Mouse (Mus musculus): ENCODE data around the gene Rnpepl1. TPM values are rescaled to one million over a fixed set of nuclear protein-coding genes. Genes with fewer than 3 reads are reported as not detected.
"Not testable (repeated sequence)": the region's sequence is repeated elsewhere in the genome, so short reads cannot be mapped to it uniquely, and the experiment has no call there.

The Rnpepl1 gene
- total RNA-seq, 1 experiment from 2014 or later: 38.5 TPM

DNA sequence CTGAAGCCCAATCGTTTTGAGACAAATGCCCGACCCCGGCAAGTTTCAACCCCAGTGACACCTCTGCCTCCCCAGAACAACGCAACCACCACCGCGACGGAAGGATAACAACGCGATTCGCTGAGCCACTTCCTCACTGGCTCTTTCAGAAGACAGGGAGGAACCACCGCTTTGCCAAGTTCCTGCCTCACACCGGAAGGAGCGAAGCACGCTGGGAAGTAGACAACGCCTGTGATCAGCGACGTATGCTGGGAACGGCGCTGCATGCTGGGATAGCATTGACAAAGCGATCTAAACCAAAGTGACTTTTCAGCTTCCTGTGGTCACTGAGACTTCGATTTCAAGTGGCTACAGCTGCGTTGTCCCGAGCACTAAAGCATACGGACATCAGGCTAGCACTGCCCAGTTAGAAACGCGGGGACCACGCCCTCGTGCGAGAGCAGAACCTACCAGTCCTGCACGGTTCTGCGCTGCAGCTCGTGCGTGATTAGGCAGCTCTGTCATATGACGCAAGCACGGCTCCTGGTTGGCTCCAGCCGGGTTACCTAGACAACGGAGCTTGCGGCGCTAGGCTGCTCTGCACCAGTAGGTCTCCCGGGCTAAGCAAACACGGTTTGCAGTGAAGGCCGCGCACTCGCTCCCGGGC lies 23.7 kb downstream of the Rnpepl1 start, which contains the start of gene Capn10:
Gene Capn10 (plus strand): TSS at position 195 of the 646 bp plus-strand sequence.
- ATAC-seq (ENCODE audit: extremely low read depth, insufficient number of reproducible peaks, low FRiP score, poor library complexity, severe bottlenecking): peak; percentile 91

DNA sequence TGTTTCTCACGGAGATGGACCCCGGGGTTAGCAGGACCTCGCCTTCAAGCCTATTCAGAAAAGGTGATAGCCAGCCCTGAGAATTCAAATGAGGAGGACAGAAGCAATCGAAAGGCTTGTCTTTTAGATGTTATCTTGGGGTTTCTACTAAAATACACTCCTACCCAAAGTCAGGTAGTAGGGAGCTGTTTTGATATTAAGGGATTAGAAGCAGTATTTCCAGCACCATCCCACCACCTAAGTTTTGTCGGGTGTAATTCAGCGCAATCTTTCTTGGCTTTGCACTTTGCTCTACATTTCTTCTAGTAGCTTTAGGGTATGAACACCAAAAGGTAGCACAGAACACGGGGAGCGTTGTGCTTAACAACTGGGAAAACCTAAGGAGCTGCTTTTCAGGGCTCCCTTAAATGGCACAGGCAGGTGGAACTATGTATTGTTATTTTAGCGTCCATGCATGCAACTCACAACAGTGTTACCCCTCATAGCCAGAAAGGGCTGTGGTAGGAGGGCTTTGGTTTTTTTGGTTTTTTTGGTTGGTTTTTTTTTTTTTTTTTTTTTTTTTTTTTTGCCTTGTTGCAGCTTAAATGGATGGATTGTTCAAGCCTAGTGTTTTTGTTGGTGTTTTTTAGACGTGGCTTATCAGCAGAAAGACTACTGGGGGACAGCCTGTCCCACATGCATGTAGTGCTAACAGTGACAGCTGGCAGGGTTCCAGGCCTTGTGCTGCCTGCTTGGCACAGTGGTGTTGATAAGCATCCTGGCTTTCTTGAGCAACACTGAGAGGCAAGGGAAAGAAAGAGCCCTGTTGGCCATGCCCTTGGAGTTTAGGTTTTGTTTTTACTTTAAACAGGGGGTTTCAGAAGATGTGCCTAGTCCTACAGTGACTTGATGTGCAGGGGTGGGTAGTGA lies 24.7 kb downstream of the Rnpepl1 start:
- ATAC-seq (ENCODE audit: extremely low read depth, insufficient number of reproducible peaks, low FRiP score, poor library complexity, severe bottlenecking): no peak

DNA sequence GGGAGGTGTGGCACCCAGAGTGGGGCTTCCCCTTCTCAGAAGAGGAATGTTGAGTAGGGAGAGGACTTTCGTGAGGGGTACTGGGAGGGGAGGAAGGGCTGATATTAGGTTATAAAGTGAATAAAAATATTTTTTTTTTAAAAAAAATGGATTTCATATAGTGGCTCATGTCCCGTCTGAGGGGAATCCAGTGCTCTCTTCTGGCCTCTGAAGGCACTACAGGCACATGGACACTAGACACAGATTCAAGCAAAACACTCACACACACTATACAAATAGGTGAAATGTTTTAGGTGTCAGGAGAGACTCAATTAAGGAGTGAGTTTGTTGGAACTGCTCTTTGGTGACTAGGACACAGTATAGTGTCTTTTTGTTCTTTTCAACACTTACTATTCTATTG lies 25.4 kb downstream of the Rnpepl1 start:
- no peak for ATAC-seq (ENCODE audit: extremely low read depth, insufficient number of reproducible peaks, low FRiP score, poor library complexity, severe bottlenecking)

DNA sequence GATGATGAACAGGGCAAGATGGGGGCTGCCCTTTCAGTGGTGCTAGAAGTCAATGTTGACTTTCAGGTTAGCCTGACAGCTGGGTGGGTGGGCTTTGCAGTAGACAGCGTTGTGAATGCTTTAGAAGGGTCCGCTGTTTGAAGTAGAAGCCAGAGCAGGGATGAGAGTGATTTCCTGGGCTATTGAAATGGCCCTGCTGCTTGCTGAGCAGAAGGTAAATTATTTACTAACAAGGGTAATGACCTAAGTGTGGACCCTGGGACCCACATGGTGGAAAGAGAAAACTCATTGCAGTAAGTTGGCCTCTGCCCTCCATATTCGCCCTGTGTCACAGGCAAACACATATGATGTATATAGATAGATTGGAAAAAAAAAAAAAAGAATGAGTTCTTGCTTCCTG lies 25.9 kb downstream of the Rnpepl1 start:
- no peak for ATAC-seq (ENCODE audit: extremely low read depth, insufficient number of reproducible peaks, low FRiP score, poor library complexity, severe bottlenecking)

DNA sequence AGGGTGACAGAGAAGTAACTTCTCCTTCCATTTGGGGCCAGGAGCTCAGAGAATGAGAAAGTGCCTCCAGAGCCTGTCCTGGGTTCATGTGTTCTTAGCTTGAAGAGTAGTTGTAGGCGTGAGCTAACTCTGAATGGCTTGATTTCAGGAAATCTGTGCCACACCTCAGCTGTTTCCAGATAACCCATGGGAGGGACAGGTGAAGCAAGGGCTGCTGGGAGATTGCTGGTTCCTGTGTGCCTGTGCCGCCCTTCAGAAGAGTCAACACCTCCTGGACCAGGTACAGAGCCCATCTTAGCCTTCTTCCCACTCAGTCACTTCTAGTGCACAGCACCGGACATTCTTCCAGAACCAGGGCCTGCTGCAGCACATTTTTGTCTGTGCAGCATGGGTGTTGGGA lies 27.2 kb downstream of the Rnpepl1 start:
- ATAC-seq (ENCODE audit: extremely low read depth, insufficient number of reproducible peaks, low FRiP score, poor library complexity, severe bottlenecking): no peak

DNA sequence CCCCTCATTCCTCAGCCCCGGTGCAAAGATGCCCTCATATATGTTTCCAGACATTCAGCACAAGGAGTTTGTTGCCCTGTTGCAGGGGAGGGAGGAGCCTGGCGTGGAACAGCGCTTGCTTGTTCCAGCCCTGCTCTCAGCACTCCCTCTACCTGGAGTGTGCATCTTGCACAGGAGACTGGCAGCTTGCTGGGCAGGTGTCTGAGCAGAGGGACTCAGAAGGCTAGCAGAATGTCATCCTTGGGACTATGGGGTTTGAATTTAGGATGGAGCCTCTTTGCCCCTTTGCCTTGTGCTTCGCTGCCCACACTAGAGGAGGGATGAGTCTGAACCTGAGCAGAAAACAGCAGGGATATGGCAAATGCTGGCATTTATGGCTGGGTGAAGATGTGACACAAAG lies 29.2 kb downstream of the Rnpepl1 start:
- ATAC-seq (ENCODE audit: extremely low read depth, insufficient number of reproducible peaks, low FRiP score, poor library complexity, severe bottlenecking): no peak

DNA sequence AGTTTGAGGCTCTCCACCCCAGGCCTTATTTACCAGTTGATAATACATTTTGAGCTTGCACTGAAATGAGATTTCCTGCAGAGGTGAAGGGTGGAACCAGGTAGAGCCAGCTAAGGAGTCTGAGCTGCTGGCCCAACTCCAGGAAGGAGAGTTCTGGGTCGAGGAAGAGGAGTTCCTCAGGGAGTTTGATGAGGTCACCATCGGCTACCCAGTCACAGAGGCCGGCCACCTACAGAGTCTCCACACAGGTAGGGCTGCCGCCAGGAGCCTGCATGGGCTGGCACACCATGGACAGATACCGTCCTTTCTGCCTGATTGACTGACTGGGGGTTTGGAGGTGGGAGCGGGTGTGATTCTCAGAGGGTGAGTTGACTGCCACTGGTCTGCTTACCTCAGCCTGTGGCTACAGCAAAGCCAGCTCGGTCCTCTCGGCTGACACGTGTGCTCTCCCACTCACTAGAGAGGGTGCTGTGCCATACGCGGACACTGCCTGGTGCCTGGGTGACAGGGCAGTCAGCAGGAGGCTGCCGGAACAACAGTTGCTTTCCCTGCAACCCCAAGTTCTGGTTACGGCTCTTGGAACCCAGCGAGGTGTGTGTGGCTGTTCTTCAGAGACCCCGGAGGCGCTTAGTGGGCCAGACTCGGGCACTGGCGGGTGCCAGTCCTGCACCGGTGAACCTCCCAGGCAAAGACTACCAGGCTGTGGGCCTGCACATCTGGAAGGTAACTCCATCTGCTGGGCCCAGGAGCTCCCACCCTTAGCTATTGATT lies 32.8 kb downstream of the Rnpepl1 start:
- no peak for ATAC-seq (ENCODE audit: extremely low read depth, insufficient number of reproducible peaks, low FRiP score, poor library complexity, severe bottlenecking)

DNA sequence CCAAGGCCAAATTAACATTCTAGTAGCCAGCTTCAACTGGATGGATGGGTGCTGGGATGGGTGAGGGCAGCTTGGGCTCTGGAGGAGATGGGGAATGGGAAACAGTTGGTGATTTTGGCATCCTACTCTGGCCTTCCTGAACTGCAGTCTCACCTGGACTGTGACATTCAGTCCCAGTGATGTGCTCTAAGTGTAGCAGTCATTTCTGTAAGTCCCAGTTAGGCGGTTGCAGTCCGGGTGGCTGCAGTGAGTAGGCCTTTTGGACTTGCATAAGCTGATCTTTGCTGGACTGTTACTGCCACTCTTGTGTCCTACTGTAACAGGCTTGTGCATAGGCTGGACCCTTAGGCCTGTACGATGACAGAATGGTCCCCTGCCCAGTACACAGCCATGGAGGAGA lies 37.4 kb downstream of the Rnpepl1 start:
- ATAC-seq (ENCODE audit: extremely low read depth, insufficient number of reproducible peaks, low FRiP score, poor library complexity, severe bottlenecking): no peak

DNA sequence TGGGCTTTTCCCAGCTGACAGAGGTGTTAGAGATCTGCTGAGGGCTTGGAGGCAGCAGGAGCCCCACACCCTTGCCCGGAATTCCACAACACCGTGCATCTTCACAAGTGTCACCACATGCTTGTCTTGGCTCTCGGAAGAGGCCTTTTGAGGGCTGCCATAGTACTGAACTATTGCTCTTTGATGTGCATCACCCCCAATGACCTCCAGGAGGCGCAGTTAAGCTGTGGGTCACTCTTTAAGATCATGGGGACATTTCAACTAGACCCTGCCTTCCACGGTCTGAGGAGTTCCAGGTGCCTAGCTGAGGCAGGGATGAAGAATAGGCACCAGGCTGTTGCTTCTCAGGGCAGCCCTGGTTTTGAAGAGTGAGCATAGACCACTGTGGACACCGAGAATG lies 38.8 kb downstream of the Rnpepl1 start:
- ATAC-seq (ENCODE audit: extremely low read depth, insufficient number of reproducible peaks, low FRiP score, poor library complexity, severe bottlenecking): no peak

DNA sequence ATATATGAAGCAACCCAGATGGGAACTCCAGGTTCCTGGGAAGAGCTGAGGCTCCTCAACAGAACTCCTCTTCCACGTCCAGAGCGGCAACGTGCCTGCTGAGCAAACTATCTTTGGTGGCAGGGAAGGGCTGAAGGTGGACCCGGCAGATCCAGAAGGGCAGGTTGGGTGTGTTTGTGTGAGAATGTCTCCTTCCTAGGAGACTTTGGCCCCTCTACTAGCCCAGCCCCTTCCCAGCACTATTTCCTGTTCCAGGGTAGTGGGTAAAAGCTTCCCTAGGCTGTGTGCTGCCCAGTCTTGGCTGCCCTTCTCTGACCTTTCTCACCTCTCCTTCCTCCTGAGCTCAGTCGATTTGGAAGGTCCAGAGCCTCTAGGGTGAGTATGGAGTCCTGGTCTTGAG lies 40.0 kb downstream of the Rnpepl1 start, which contains the start of gene Gpr35:
Gene Gpr35 (plus strand): TSS at position 259 of the 400 bp plus-strand sequence.
- ATAC-seq (ENCODE audit: extremely low read depth, insufficient number of reproducible peaks, low FRiP score, poor library complexity, severe bottlenecking): no peak

DNA sequence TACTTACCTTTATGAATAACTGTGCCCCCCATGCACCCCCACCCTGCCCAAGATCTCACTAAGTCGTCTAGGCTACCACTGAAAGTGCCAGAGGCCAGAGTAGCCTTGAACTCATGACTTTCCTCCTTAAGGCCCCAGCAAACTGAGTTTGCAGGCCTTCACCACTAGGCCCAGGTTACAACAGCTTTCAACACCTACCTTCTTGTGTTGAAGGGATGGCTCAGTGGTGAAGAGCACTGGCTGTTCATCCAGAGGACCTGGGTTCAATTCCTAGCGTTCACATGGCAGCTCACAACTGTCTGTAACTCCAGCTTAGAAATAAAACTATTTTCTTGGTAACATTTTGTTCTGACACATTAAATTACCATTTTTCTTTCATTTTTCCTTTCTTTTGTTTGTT lies 43.1 kb downstream of the Rnpepl1 start:
- ATAC-seq (ENCODE audit: extremely low read depth, insufficient number of reproducible peaks, low FRiP score, poor library complexity, severe bottlenecking): no peak

DNA sequence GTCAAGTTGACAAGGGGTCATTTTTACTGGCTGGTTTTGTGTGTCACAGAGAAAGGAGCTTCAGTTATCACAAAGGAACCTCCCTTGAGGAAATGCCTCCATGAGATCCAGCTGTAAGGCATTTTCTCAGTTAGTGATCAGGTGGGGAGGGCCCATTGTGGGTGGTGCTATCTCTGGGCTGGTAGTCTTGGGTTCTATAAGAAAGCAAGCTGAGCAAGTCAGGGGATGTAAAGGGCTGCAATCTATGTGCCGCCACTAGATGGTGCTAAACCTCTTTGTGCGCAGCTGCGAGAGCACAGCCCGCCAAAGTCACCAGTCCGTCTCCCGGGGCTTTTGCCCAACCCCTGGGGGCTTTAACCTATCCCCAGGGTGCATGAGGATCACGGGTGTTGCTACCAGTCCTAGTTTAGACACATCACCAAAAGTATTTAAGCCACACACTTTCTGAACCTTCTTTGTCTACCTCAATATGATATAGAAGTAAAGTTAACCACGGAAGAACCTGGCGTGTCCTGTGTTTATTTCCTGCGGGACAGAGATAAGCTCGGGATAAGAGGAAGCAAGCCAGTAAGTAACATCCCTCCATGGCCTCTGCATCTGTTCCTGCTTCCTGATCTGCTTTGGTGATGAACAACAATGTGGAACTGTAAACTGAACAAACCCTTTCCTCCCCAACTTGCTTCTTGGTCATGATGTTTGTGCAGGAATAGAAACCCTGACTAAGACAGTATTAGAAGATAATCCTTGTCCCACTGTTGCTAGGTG lies 46.2 kb downstream of the Rnpepl1 start:
- ATAC-seq (ENCODE audit: extremely low read depth, insufficient number of reproducible peaks, low FRiP score, poor library complexity, severe bottlenecking): not testable (repeated sequence)

DNA sequence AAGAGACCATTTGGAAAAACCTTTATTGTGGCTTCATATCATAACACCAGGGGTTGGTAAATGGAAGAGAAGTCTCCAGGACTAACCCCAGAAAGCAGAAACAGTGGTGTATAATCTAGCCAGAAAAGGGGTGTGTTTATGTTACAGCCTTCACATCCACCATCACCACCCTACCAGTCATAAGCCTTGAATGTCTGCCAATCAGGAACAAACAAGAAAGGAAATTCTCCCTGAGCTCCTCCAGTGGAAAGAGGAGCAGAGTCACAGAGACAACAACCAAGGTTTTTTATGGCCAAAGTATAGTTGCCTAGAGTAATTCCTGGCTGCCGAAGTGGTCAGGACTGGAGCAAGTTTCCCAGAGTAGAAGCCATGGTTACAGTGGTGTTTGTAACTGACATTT lies 48.4 kb downstream of the Rnpepl1 start:
- ATAC-seq (ENCODE audit: extremely low read depth, insufficient number of reproducible peaks, low FRiP score, poor library complexity, severe bottlenecking): no peak

DNA sequence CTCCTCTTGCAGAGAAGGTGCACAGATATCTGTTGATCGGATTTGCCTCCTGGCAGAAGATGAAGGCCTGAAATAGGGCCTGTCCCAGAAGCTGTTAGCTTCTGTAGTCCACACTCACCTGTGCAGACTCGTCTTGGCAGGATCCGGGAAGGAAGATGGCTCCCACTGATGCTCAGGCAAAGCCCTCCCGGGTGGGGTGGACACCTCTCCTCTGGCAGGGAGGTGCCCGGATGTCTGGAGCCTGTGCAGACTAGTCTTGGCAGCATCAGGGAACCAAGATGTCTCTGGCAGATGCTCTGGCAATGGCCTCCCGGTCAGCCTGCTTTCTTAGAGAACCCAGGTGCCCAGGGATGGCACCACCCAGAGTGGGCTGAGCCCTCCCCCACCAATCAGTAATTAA lies 60.2 kb downstream of the Rnpepl1 start:
- not testable (repeated sequence) for ATAC-seq (ENCODE audit: extremely low read depth, insufficient number of reproducible peaks, low FRiP score, poor library complexity, severe bottlenecking)

DNA sequence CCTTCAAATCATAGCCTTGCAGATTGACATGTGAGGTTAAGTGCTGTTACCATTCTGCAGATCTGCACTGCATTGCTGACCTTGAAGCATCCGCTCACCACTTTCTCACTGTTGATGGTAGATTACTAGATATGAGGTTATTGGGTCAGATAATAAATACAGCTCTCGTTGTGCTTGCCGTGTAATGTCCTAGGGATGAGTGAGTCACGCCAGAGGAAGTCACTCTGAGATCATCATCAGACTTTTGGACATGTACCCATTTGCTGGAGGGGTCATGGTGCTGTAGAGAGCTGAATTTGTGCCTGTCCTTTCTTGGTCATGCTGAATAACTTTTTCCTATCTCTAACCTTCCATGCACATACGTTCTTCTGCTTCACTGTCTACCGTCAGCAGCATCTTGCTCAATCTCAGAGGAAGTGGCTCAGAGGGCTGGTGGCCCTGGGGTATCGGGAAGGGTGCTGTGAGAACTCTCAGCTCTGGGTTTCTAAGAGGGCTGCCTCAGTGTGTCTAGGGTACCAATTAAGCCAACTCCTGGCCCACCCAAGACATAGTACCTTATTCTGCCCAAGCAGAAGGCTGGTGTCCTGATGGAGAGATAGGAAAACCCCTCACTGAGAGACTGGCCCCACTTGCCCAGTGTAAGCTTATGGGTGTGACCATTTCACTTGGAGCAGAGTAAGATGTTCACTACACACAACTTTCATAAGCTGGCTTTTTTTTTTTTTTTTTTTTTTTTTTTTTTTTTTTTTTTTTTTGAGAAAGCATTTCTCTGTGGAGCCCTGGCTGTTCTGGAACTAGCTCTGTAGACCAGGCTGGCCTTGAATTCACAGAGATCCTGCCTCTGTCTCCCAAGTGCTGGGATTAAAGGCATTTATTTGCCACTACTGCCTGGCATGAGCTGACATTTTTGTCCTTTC lies 61.6 kb downstream of the Rnpepl1 start:
- peak; percentile 88 for ATAC-seq (ENCODE audit: extremely low read depth, insufficient number of reproducible peaks, low FRiP score, poor library complexity, severe bottlenecking)

DNA sequence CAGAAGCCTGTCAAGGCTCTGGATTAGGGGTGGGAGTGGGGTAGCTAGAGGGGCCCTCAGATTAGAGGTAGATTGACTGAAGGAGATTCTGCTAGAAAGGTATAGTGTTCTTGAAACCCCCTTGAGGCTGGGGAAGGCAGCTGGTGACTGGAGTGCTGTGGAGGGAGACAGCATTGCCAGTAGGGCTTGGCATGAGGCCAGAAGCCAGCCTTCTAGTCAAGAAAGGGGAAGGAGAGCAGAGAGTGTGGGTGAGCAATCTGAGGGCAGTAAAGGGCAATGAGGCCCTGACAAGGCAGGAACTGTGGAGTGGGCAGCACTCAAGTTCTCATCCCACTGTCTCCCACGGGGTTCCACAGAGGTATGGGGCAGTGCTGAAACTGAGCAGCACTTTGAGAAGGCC lies 62.3 kb downstream of the Rnpepl1 start:
- peak; percentile 75 for ATAC-seq (ENCODE audit: extremely low read depth, insufficient number of reproducible peaks, low FRiP score, poor library complexity, severe bottlenecking)

All from neutrophil, adult 5-6 weeks (primary cell).